ENCODE assay signal across 21 mouse cellular contexts in genomic region chr9:27453476-27453875, GRCm38 (mm10). TPM values are rescaled to one million over a fixed set of nuclear protein-coding genes. Genes with fewer than 3 reads are reported as not detected.
DNase-seq lines count a peak whose midpoint lies in the region; ATAC-seq and TF ChIP-seq lines count a peak whose summit lies in the region.
"Had no signal": no experiment of that assay in that cellular context is flagged by ENCODE, and none has a peak within 500 bp of the region (broad histone marks: within the 10 kb centered on the region; RNA-seq: fewer than 3 reads in every experiment).

No protein-coding gene starts in this region.

- no peaks in the 10 kb centered on the region for H3K9me3 ChIP-seq in kidney, postnatal 0 days (replicated peaks; ENCODE audit: low read length)
- H3K9me3 ChIP-seq: embryonic facial prominence, embryonic 12.5 days; hindbrain, embryonic 15.5 days; midbrain, embryonic 10.5 days had no signal

- no peaks in the 10 kb centered on the region for H3K36me3 ChIP-seq in kidney, postnatal 0 days (ENCODE audit: insufficient read depth, low read length)
- H3K36me3 ChIP-seq: embryonic facial prominence, embryonic 12.5 days; hindbrain, embryonic 15.5 days; midbrain, embryonic 10.5 days had no signal

- ATAC-seq in kidney, postnatal 0 days (replicated peaks; ENCODE audit: low FRiP score, low read depth): no peak
- ATAC-seq: intestine, postnatal 0 days had no signal

- H3K4me3 ChIP-seq in kidney, postnatal 0 days (replicated peaks; ENCODE audit: low read depth, low read length): no peak overlapping the region
- H3K4me3 ChIP-seq: embryonic facial prominence, embryonic 12.5 days; gastrocnemius, adult 2 months; hindbrain, embryonic 15.5 days; midbrain, embryonic 10.5 days had no signal

- H3K27ac ChIP-seq in kidney, postnatal 0 days: no peak overlapping the region
- H3K27ac ChIP-seq: embryonic facial prominence, embryonic 12.5 days; gastrocnemius, adult 2 months; hindbrain, embryonic 15.5 days; midbrain, embryonic 10.5 days had no signal

- peak; percentile 35 for DNase-seq in kidney, postnatal 0 days (ENCODE audit: low spot score)
- DNase-seq in kidney, adult 9 months: no peak
- DNase-seq in 3T3-L1 (ENCODE audit: low read depth, low spot score): peak; percentile 6
- DNase-seq in 416B (ENCODE audit: low read depth): peak; percentile 1
- peak; percentile 57 for DNase-seq in embryo, embryonic 10.5 days (ENCODE audit: low spot score)
- DNase-seq in liver: no peak
- no peak for DNase-seq in layer of hippocampus, adult 18-20 months (ENCODE audit: low spot score in 2 of 2)
- DNase-seq: adrenal gland, adult 8-10 months; cerebellum, adult 9-10 months; gastrocnemius, adult 2 months; heart, adult 18-20 months; thymus, postnatal 25 days had no signal

- no peak overlapping the region for H3K4me2 ChIP-seq in kidney, postnatal 0 days (ENCODE audit: low read length)
- H3K4me2 ChIP-seq: embryonic facial prominence, embryonic 12.5 days; hindbrain, embryonic 15.5 days had no signal

- no peak for TF ChIP-seq CTCF in kidney, postnatal 0 days (IDR thresholded peaks at IDR 0.05; ENCODE audit: low read depth)

- WGBS in kidney, postnatal 0 days: 79% methylated on average over 2 of the region's 2 CpGs

- H3K4me1 ChIP-seq in kidney, postnatal 0 days (replicated peaks; ENCODE audit: insufficient read depth, low read length): no peaks in the 10 kb centered on the region
- H3K4me1 ChIP-seq: embryonic facial prominence, embryonic 12.5 days had no signal

- no peaks in the 10 kb centered on the region for H3K27me3 ChIP-seq in kidney, postnatal 0 days (ENCODE audit: insufficient read depth, low read length)
- H3K27me3 ChIP-seq: embryonic facial prominence, embryonic 12.5 days; hindbrain, embryonic 15.5 days had no signal

- H3K9ac ChIP-seq in kidney, postnatal 0 days (ENCODE audit: low read depth, low read length): no peak overlapping the region
- H3K9ac ChIP-seq: embryonic facial prominence, embryonic 12.5 days; hindbrain, embryonic 15.5 days had no signal

RNA-seq across cellular contexts. Expression of gene Spata19, which starts 56.9 kb away (rescaled TPM):
- polyA plus RNA-seq in kidney, postnatal 0 days (2015; fragmentation: Nextera tagmentation; extraction: Ambion mirVana): not detected in 2 replicates
- under 1 TPM in 1 of 2 experiments, not detected in 1; 0.54 TPM for total RNA-seq in layer of hippocampus, adult 18-20 months (2021)
- total RNA-seq: adrenal gland, adult 8-10 months; gastrocnemius, adult 2 months; heart, adult 18-20 months; liver, adult 2 months had no signal
- polyA plus RNA-seq: embryonic facial prominence, embryonic 12.5 days; heart, postnatal 0 days; hindbrain, embryonic 15.5 days; intestine, postnatal 0 days; liver, adult 2 months; lung, embryonic 16.5 days; midbrain, embryonic 10.5 days; spleen, adult 2 months; stomach, embryonic 16.5 days had no signal

Comparison
In these comparisons a context has a peak if more than half of its experiments do, and no peak if none do; other contexts are left out.
1. DNase-seq: peak in kidney, postnatal 0 days (single experiment), 3T3-L1 (single experiment), 416B (single experiment) and embryo, embryonic 10.5 days (single experiment); none in kidney, adult 9 months (single experiment), liver (single experiment) and layer of hippocampus, adult 18-20 months (0 of 2).